Comparison of ENCODE assay signal across 9 mouse cellular contexts in genomic region chr12:61521501-61522147, GRCm38 (mm10). TPM values are rescaled to one million over a fixed set of nuclear protein-coding genes. Genes with fewer than 3 reads are reported as not detected.
A peak's percentile ranks its signal among the peaks of the same experiment; 100 is the strongest.
DNase-seq lines count a peak whose midpoint lies in the region; ATAC-seq lines count a peak whose summit lies in the region.
"Had no signal": no experiment of that assay in that cellular context is flagged by ENCODE, and none has a peak within 500 bp of the region (broad histone marks: within the 10 kb centered on the region; RNA-seq: fewer than 3 reads in every experiment).

No protein-coding gene starts in this region.

- intact Hi-C loops in gastrocnemius, postnatal 36 days (cut with DNase I) = no loop called here

- DNase-seq in kidney, adult 18-20 months = no peak
- DNase-seq in adrenal gland, postnatal 10 days = no peak
- DNase-seq in gastrocnemius, postnatal 36 days = no peak
- DNase-seq in thymus, postnatal 14 days = no peak

- no peak overlapping the region for H3K27ac ChIP-seq in kidney, embryonic 15.5 days
- no peak overlapping the region for H3K27ac ChIP-seq in embryonic facial prominence, embryonic 12.5 days
- no peak overlapping the region for H3K27ac ChIP-seq in intestine, embryonic 16.5 days (ENCODE audit: low read length)
- H3K27ac ChIP-seq in neural tube, embryonic 13.5 days (replicated peaks) = no peak overlapping the region

- no peaks in the 10 kb centered on the region for H3K36me3 ChIP-seq in kidney, embryonic 15.5 days
- no peaks in the 10 kb centered on the region for H3K36me3 ChIP-seq in embryonic facial prominence, embryonic 12.5 days
- H3K36me3 ChIP-seq in intestine, embryonic 16.5 days (ENCODE audit: control insufficient read depth, insufficient read depth, low read length) = no peaks in the 10 kb centered on the region
- no peaks in the 10 kb centered on the region for H3K36me3 ChIP-seq in neural tube, embryonic 13.5 days

- 3% methylated on average over 20 of the region's 20 CpGs for WGBS in kidney, embryonic 15.5 days
- 3% methylated on average over 20 of the region's 20 CpGs for WGBS in embryonic facial prominence, embryonic 12.5 days
- WGBS in intestine, embryonic 16.5 days = 3% methylated on average over 20 of the region's 20 CpGs
- WGBS in neural tube, embryonic 13.5 days = 3% methylated on average over 20 of the region's 20 CpGs

- H3K4me1 ChIP-seq in kidney, embryonic 15.5 days = peaks cover 25% of the 10 kb centered on the region
- H3K4me1 ChIP-seq in embryonic facial prominence, embryonic 12.5 days = 0 out of 2 replicates have a peak, but pooled peaks cover 13% of the 10 kb centered on the region
- 0 out of 2 replicates have a peak, but pooled peaks cover 3% of the 10 kb centered on the region for H3K4me1 ChIP-seq in intestine, embryonic 16.5 days (ENCODE audit: control insufficient read depth, insufficient read depth, low read length)
- H3K4me1 ChIP-seq in neural tube, embryonic 13.5 days (replicated peaks) = peaks cover 31% of the 10 kb centered on the region

- no peaks in the 10 kb centered on the region for H3K9me3 ChIP-seq in kidney, embryonic 15.5 days (replicated peaks)
- H3K9me3 ChIP-seq in embryonic facial prominence, embryonic 12.5 days = no peaks in the 10 kb centered on the region
- no peaks in the 10 kb centered on the region for H3K9me3 ChIP-seq in intestine, embryonic 16.5 days (ENCODE audit: control insufficient read depth, low read length)
- no peaks in the 10 kb centered on the region for H3K9me3 ChIP-seq in neural tube, embryonic 13.5 days

- H3K27me3 ChIP-seq in kidney, embryonic 15.5 days = peaks cover 55% of the 10 kb centered on the region
- peaks cover 41% of the 10 kb centered on the region for H3K27me3 ChIP-seq in embryonic facial prominence, embryonic 12.5 days
- peaks cover 34% of the 10 kb centered on the region for H3K27me3 ChIP-seq in intestine, embryonic 16.5 days (replicated peaks; ENCODE audit: control insufficient read depth, insufficient read depth, low read length)
- peaks cover 36% of the 10 kb centered on the region for H3K27me3 ChIP-seq in neural tube, embryonic 13.5 days

- ATAC-seq in kidney, embryonic 15.5 days (replicated peaks; ENCODE audit: low FRiP score) = no peak
- ATAC-seq in embryonic facial prominence, embryonic 12.5 days (ENCODE audit: insufficient number of reproducible peaks, insufficient read depth, low FRiP score, low TSS enrichment) = no peak
- no peak for ATAC-seq in intestine, embryonic 16.5 days
- no peak for ATAC-seq in neural tube, embryonic 13.5 days (ENCODE audit: low read depth)

- H3K9ac ChIP-seq in kidney, embryonic 15.5 days = no peak overlapping the region
- H3K9ac ChIP-seq in embryonic facial prominence, embryonic 12.5 days = no peak overlapping the region
- no peak overlapping the region for H3K9ac ChIP-seq in intestine, embryonic 16.5 days (ENCODE audit: low read depth, low read length)
- H3K9ac ChIP-seq in neural tube, embryonic 13.5 days = peak overlapping the region; percentile 84

- H3K4me2 ChIP-seq in kidney, embryonic 15.5 days = peak overlapping the region; percentile 50
- peak overlapping the region; percentile 43 for H3K4me2 ChIP-seq in embryonic facial prominence, embryonic 12.5 days (replicated peaks)
- H3K4me2 ChIP-seq in intestine, embryonic 16.5 days (ENCODE audit: low read depth, low read length) = peak overlapping the region; percentile 32
- H3K4me2 ChIP-seq in neural tube, embryonic 13.5 days = peak overlapping the region; percentile 76

- H3K4me3 ChIP-seq in kidney, embryonic 15.5 days (replicated peaks) = peak overlapping the region; percentile 20
- H3K4me3 ChIP-seq in embryonic facial prominence, embryonic 12.5 days = peak overlapping the region; percentile 25
- H3K4me3 ChIP-seq in intestine, embryonic 16.5 days (ENCODE audit: low read length) = peak overlapping the region; percentile 16; the same call in 1 of the 2 replicates
- H3K4me3 ChIP-seq in neural tube, embryonic 13.5 days = peak overlapping the region; percentile 34

RNA-seq across cellular contexts. Expression of gene Lrfn5, which starts 1.3 kb away (rescaled TPM):
- 2.2 and 2.8 TPM in 2 replicates for polyA plus RNA-seq in kidney, embryonic 15.5 days (2015; fragmentation: Nextera tagmentation; extraction: Ambion mirVana)
- 5.6 and 5.7 TPM in 2 replicates for polyA plus RNA-seq in embryonic facial prominence, embryonic 12.5 days (2016; fragmentation: Nextera tagmentation; extraction: Ambion mirVana)
- polyA plus RNA-seq in intestine, embryonic 16.5 days (2015; fragmentation: Nextera tagmentation; extraction: Ambion mirVana) = 1.3 and 1.4 TPM in 2 replicates
- 43.3 and 43.9 TPM in 2 replicates for polyA plus RNA-seq in neural tube, embryonic 13.5 days (2015; fragmentation: Nextera tagmentation; extraction: Ambion mirVana)
- total RNA-seq in adrenal gland, postnatal 10 days (2021) = under 1 TPM; 0.21 to 0.33 TPM
- not detected for total RNA-seq in gastrocnemius, postnatal 36 days (2021)
- total RNA-seq: hematopoietic stem cell, adult 5-6 weeks had no signal
